Mouse (Mus musculus) myocyte (in vitro differentiated cells): Measurements from ENCODE around the gene Dmgdh.

Experiments used
- MAX ChIP-seq: IDR thresholded peaks from one replicate; pipeline ENCODE4 v1.6.1; 2011; ENCODE audit warnings: low read depth, mild to moderate bottlenecking, control low read depth
- MYOG ChIP-seq, 3 experiments: IDR thresholded peaks; one replicate each; pipeline ENCODE4 v1.6.1; 2011; ENCODE audit warnings: control low read depth in 2 of 3, low read depth in 2 of 3, mild to moderate bottlenecking in 2 of 3; ENCODE audit not compliant: insufficient read length in 2 of 3, control insufficient read depth in 1 of 3, insufficient read depth in 1 of 3
- POLR2A ChIP-seq: IDR thresholded peaks from one replicate; pipeline ENCODE4 v1.6.1; 2011; ENCODE audit warnings: low read depth, mild to moderate bottlenecking, control low read depth, moderate library complexity; ENCODE audit not compliant: insufficient read length
- POLR2AphosphoS2 ChIP-seq: IDR thresholded peaks from one replicate; pipeline ENCODE4 v1.6.1; 2011; ENCODE audit warnings: low read depth, control low read depth; ENCODE audit not compliant: insufficient read length
- TCF3 ChIP-seq: IDR thresholded peaks from one replicate; pipeline ENCODE4 v1.6.1; 2011; ENCODE audit warnings: low read depth, control low read depth; ENCODE audit not compliant: insufficient read length
- USF1 ChIP-seq: IDR thresholded peaks from one replicate; pipeline ENCODE4 v1.6.1; 2011; ENCODE audit warnings: low read depth, mild to moderate bottlenecking, control low read depth, moderate library complexity

DNA sequence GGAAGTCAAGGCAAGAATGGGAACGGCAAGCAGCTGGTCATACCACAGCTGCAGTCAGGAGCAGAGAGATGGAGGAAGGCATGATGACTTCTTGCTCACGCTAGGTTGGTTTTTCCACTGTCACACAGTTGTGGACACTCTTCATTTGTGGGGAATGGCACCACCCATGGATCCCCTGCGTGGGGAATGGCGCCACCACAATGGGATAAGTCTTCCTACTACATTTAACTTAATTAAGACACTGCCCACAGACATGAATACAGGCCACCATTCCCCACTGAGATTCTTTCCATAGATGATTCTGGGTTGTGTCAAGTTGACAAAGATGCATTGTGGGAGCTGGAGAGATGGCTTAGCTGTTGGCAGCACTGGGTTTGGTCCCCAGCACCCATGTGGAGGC, 38.1 kb downstream of the Dmgdh start:
- TF ChIP-seq POLR2A (no peak), MAX (no peak), POLR2AphosphoS2 (no peak), USF1 (no peak), TCF3 (no peak), MYOG (IDR thresholded peaks at IDR 0.05; ENCODE audit: control insufficient read depth in 1 of 3, insufficient read depth in 1 of 3, insufficient read length in 2 of 3, low read depth in 2 of 3) (no peak)
